Mouse (Mus musculus): ENCODE data around the gene Pde4d.

DNA sequence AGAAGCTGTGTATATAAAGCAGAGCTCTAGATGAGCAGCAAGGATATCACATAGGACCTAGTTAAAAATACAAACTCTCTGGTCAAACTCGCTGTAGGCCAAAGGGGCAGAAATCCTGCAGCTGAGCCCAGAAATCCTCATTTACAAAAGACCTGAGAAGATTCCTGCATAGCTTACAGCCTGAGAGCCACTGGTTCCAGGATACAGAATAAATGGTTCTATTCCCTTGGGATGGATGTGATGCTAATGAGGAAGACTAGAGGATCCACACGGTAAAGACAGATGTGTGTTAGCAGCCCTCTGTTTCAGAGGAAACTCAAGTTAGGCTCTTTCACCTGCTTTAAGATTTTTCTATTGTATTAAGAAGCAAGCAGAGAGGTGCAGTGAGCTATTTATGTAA, 1041.1 kb downstream of the Pde4d start:
- TF ChIP-seq CTCF (IDR thresholded peaks at IDR 0.05; ENCODE audit: low read depth) (no peak), EP300 (optimal IDR thresholded peaks at IDR 0.05) (no peak)

All from stomach, postnatal 0 days (tissue).